In genomic region chr13:90545816-90546215, GRCm38 (mm10) we compare ENCODE assay signal across 22 mouse cellular contexts.
"Had no signal": no experiment of that assay in that cellular context is flagged by ENCODE, and none has a peak within 500 bp of the region (broad histone marks: within the 10 kb centered on the region; RNA-seq: fewer than 3 reads in every experiment).

No protein-coding gene starts in this region.

- H3K4me3 ChIP-seq: liver, embryonic 15.5 days; lung, embryonic 15.5 days; megakaryocyte, embryonic 14.5 days; midbrain, embryonic 13.5 days; midbrain, embryonic 15.5 days; neural tube, embryonic 13.5 days; neural tube, embryonic 15.5 days had no signal

- DNase-seq: liver, postnatal 0 days; lung, adult 2 months; lung, postnatal 14 days; lung, postnatal 36 days; retina, postnatal 1 day; right cerebral cortex, adult 18-20 months; right cerebral cortex, postnatal 25 days; right cerebral cortex, postnatal 4 days; spleen, adult 18-20 months; thymus, adult 2 months; thymus, postnatal 14 days; thymus, postnatal 36 days had no signal

- H3K4me1 ChIP-seq: liver, embryonic 15.5 days; lung, embryonic 15.5 days; megakaryocyte, embryonic 14.5 days; midbrain, embryonic 13.5 days; midbrain, embryonic 15.5 days; neural tube, embryonic 13.5 days; neural tube, embryonic 15.5 days had no signal

- ATAC-seq: liver, postnatal 0 days; lung, postnatal 0 days; midbrain, embryonic 13.5 days; midbrain, embryonic 15.5 days had no signal

- H3K36me3 ChIP-seq: liver, embryonic 15.5 days; lung, embryonic 15.5 days; midbrain, embryonic 13.5 days; midbrain, embryonic 15.5 days; neural tube, embryonic 13.5 days; neural tube, embryonic 15.5 days had no signal

- H3K27ac ChIP-seq: liver, embryonic 15.5 days; lung, embryonic 15.5 days; macrophage; midbrain, embryonic 13.5 days; midbrain, embryonic 15.5 days; neural tube, embryonic 13.5 days; neural tube, embryonic 15.5 days had no signal

- H3K27me3 ChIP-seq: liver, embryonic 15.5 days; lung, embryonic 15.5 days; megakaryocyte, embryonic 14.5 days; midbrain, embryonic 13.5 days; midbrain, embryonic 15.5 days; neural tube, embryonic 13.5 days; neural tube, embryonic 15.5 days had no signal

- H3K4me2 ChIP-seq: liver, embryonic 15.5 days; lung, embryonic 15.5 days; midbrain, embryonic 11.5 days; midbrain, embryonic 13.5 days; midbrain, embryonic 15.5 days; neural tube, embryonic 13.5 days; neural tube, embryonic 15.5 days had no signal
